Mouse (Mus musculus): ENCODE results near the gene Trafd1. TPM values are rescaled to one million over a fixed set of nuclear protein-coding genes. Genes with fewer than 3 reads are reported as not detected.

Gene Trafd1
- 131 and 141 TPM in 2 replicates for total RNA-seq (2014; rRNA removed)
- 123 and 124 TPM in 2 replicates for polyA plus RNA-seq (2015; fragmentation: Nextera tagmentation; extraction: Ambion mirVana)

DNA sequence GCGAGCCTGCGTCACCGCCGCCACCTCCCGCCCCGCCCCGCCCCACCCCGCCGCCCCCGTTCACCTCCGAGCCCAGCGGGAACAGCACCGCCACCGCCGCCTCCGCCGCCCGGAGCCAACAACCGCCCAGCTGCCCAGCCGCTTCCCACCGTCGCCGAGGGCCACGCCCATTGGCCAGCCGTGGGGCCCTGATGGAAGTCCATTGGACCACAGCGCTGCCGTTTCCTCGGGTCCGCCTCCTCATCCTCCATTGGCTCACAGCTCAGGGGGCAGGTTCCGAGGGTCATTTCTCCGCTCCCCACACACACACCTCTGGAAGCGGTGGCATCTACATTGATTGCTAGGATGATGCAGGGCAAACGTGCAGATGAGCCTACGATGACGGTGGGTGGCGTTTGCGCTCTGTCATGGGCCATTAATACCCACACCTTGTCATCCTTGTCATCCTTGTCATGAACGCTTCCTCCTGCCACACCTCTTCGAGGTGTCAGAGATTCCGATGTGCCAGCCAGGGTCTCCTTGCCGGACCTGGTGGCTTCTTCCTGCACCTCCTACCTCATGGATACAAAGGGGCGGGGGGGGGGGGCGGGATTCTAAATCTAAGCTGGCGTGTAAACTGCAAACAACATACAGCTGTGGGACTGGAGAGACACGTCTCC lies at the start of gene Trafd1:
Trafd1 (minus strand) TSS at position 172 of the 659 bp plus-strand sequence.
- WGBS, result under 1% methylated on average over 33 of the region's 45 CpGs

DNA sequence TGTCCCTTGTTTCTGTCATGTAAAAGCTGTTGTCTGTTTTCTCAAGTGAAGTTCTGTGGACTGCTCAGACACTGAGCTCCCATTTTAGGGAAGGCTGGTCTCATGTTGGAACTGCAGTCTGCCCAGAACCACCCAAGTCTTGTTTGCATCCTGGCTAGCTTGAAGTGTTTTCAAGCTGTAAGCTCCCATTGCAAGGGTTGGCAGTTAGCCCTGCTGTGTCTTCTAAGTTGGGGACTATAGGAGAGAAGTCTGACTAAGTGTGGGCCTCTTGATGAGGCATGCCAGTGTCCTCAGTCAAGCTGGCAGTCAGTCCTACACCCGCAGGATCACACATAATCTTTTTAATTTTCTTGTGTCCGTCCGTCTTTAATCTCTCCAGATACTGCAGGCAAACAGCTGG lies 43.5 kb upstream of the Trafd1 start:
- DNase-seq, result no peak
- Histone ChIP-seq H3K27me3 (ENCODE audit: insufficient read depth, low read length) (no peaks in the 10 kb centered on the region), H3K4me1 (ENCODE audit: insufficient read depth) (no peaks in the 10 kb centered on the region), H3K9ac (no peak overlapping the region), H3K36me3 (ENCODE audit: insufficient read depth) (peaks cover 95% of the 10 kb centered on the region), H3K9me3 (ENCODE audit: low read length) (no peaks in the 10 kb centered on the region), H3K4me2 (ENCODE audit: low read depth) (no peak overlapping the region), H3K27ac (ENCODE audit: low read depth, low read length) (no peak overlapping the region), H3K4me3 (ENCODE audit: low read depth, low read length) (no peak overlapping the region)
- ATAC-seq, result no peak
- WGBS, result 94% methylated on average over 3 of the region's 3 CpGs
- TF ChIP-seq CTCF (IDR thresholded peaks at IDR 0.05; ENCODE audit: low read depth), result no peak

More for the DNA sequence above, at the start of gene Trafd1:
- Histone ChIP-seq H3K27me3 (ENCODE audit: insufficient read depth, low read length) (no peaks in the 10 kb centered on the region), H3K9ac (peak within 1 kb of the TSS; percentile 89), H3K36me3 (ENCODE audit: insufficient read depth) (peaks cover 17% of the 10 kb centered on the region), H3K27ac (ENCODE audit: low read depth, low read length) (peak within 1 kb of the TSS; percentile 86), H3K9me3 (ENCODE audit: low read length) (no peaks in the 10 kb centered on the region), H3K4me1 (ENCODE audit: insufficient read depth) (no peaks in the 10 kb centered on the region), H3K4me3 (ENCODE audit: low read depth, low read length) (peak within 1 kb of the TSS; percentile 86), H3K4me2 (ENCODE audit: low read depth) (peak within 1 kb of the TSS; percentile 59)
- TF ChIP-seq CTCF (IDR thresholded peaks at IDR 0.05; ENCODE audit: low read depth), result no peak
- ATAC-seq, result peak; percentile 95
- peak; percentile 95 for DNase-seq

DNA sequence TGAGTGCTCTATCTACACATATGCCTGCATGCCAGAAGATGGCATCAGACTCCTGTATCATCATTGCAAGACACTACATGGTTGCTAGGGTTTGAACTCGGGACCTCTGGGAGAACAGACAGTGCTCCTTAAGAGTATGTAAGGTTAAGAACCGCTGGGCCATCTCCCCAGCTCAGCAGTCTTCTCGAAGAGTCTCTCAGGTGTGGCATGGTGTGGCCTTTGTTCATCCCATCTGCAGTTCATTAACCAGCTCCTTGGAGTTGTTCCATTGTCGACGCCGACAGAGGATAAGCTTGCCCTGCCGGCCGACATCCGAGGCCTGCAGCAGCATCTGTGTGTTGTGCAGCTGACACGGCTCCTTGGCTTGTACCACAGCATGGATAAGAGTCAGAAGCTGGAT lies 37.9 kb upstream of the Trafd1 start:
- Histone ChIP-seq H3K9ac (no peak overlapping the region), H3K9me3 (ENCODE audit: low read length) (no peaks in the 10 kb centered on the region), H3K4me3 (ENCODE audit: low read depth, low read length) (no peak overlapping the region), H3K27me3 (ENCODE audit: insufficient read depth, low read length) (no peaks in the 10 kb centered on the region), H3K4me2 (ENCODE audit: low read depth) (no peak overlapping the region), H3K36me3 (ENCODE audit: insufficient read depth) (peaks cover 95% of the 10 kb centered on the region), H3K27ac (ENCODE audit: low read depth, low read length) (no peak overlapping the region), H3K4me1 (ENCODE audit: insufficient read depth) (no peaks in the 10 kb centered on the region)
- TF ChIP-seq CTCF (IDR thresholded peaks at IDR 0.05; ENCODE audit: low read depth), result no peak
- DNase-seq, result no peak
- WGBS, result 91% methylated on average over 10 of the region's 10 CpGs
- no peak for ATAC-seq

DNA sequence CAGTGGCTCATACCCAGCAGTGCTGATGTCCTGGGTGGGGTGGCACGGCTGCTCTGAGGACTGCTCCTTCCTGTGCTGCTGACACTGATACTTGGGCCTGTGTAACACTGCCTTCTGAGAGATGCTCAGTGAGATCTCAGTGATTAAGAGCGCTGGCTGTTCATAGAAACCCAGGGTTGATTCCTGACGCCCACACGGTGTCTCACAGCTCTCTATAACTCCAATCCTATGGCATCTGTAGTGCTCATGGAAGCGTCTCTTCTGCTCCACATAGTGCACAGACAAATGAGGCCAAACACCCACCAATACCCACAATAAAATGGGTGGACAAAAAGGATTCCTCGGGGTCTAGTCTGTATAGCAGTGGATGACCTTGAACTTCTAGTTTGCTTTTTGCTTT lies 37.4 kb upstream of the Trafd1 start:
- no peak overlapping the region for H3K9ac ChIP-seq
- TF ChIP-seq CTCF (IDR thresholded peaks at IDR 0.05; ENCODE audit: low read depth), result no peak
- 92% methylated on average over 6 of the region's 6 CpGs for WGBS

DNA sequence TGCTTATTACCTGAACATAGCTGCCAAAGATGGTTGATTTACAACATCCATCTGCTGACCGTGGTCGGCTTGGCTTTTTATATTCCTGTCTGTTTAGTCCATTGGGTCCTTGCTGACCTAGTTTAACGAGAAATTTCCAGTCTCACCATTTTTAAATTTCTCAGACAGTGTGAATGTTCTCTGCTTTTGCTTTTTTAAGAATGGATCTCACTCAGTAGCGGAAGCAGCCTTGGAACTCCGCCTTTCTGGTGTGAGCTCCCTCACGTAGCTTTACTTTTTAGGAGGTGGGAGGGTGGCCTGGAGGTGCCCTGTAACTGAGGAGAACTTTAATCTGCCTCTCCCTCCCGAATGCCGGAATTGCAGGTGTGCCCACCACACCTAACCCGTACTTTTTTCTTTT lies 35.3 kb upstream of the Trafd1 start:
- Histone ChIP-seq H3K36me3 (ENCODE audit: insufficient read depth) (peaks cover 94% of the 10 kb centered on the region), H3K4me3 (ENCODE audit: low read depth, low read length) (no peak overlapping the region), H3K9ac (no peak overlapping the region), H3K4me2 (ENCODE audit: low read depth) (no peak overlapping the region), H3K9me3 (ENCODE audit: low read length) (no peaks in the 10 kb centered on the region), H3K4me1 (ENCODE audit: insufficient read depth) (no peaks in the 10 kb centered on the region), H3K27me3 (ENCODE audit: insufficient read depth, low read length) (no peaks in the 10 kb centered on the region), H3K27ac (ENCODE audit: low read depth, low read length) (no peak overlapping the region)
- DNase-seq, result no peak
- ATAC-seq, result no peak
- no peak for TF ChIP-seq CTCF (IDR thresholded peaks at IDR 0.05; ENCODE audit: low read depth)
- WGBS, result 92% methylated on average over 9 of the region's 9 CpGs

More for the DNA sequence above, 37.4 kb upstream of the Trafd1 start:
- no peaks in the 10 kb centered on the region for H3K27me3 ChIP-seq (ENCODE audit: insufficient read depth, low read length)
- no peak overlapping the region for H3K27ac ChIP-seq (ENCODE audit: low read depth, low read length)
- no peak for DNase-seq
- no peak overlapping the region for H3K4me2 ChIP-seq (ENCODE audit: low read depth)
- ATAC-seq, result no peak
- H3K4me3 ChIP-seq (ENCODE audit: low read depth, low read length), result no peak overlapping the region
- H3K4me1 ChIP-seq (ENCODE audit: insufficient read depth), result no peaks in the 10 kb centered on the region
- no peaks in the 10 kb centered on the region for H3K9me3 ChIP-seq (ENCODE audit: low read length)
- peaks cover 95% of the 10 kb centered on the region for H3K36me3 ChIP-seq (ENCODE audit: insufficient read depth)

DNA sequence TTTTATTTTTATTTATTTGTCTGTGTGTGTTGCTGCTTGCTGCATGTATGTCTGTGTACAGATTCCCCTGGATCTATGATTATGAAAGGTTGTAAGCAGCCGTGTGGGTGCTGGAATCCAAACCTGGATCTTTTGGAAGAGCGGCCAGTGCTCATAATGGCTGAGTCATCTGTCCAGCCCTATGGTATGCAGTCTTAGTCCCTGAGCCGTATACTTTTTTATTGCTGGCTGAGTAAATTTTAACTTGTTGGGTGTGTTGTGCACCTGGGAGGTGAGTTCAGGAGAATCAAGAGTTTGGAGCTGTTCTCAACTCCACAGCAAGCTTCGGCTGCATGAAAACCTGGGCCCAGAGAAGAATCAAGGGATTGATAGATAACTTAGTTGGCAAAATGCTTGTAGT lies 25.5 kb upstream of the Trafd1 start:
- no peak overlapping the region for H3K4me2 ChIP-seq (ENCODE audit: low read depth)
- no peak overlapping the region for H3K9ac ChIP-seq
- WGBS, result 95% methylated on average over 4 of the region's 4 CpGs
- no peak for ATAC-seq
- no peak overlapping the region for H3K27ac ChIP-seq (ENCODE audit: low read depth, low read length)
- H3K36me3 ChIP-seq (ENCODE audit: insufficient read depth), result peaks cover 65% of the 10 kb centered on the region
- H3K4me1 ChIP-seq (ENCODE audit: insufficient read depth), result no peaks in the 10 kb centered on the region
- no peak for DNase-seq
- H3K27me3 ChIP-seq (ENCODE audit: insufficient read depth, low read length), result no peaks in the 10 kb centered on the region
- no peaks in the 10 kb centered on the region for H3K9me3 ChIP-seq (ENCODE audit: low read length)
- H3K4me3 ChIP-seq (ENCODE audit: low read depth, low read length), result no peak overlapping the region
- TF ChIP-seq CTCF (IDR thresholded peaks at IDR 0.05; ENCODE audit: low read depth), result no peak

DNA sequence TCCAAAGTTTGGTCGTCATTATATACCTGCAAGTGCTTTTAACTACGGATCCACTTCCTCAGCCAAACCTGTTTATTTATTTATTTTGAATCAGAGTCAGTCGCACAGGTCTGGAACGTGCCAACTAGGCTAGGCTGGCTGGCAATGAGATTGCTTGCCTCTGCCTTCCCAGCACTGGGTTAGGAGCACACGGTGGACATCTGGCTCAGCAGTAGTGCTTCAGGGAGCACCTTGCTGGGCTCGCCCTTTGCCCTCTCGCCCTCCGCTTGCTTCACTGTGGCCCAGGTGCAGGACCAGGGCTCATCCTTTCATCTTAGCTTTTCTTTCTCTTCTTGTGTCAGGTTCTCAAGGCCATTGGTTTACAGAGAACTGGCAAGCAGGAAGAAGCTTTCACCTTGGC lies 22.4 kb upstream of the Trafd1 start:
- no peak overlapping the region for H3K27ac ChIP-seq (ENCODE audit: low read depth, low read length)
- TF ChIP-seq CTCF (IDR thresholded peaks at IDR 0.05; ENCODE audit: low read depth), result no peak

More for the DNA sequence above, 22.4 kb upstream of the Trafd1 start:
- no peak for ATAC-seq
- no peak for DNase-seq
- H3K4me3 ChIP-seq (ENCODE audit: low read depth, low read length), result no peak overlapping the region
- peaks cover 49% of the 10 kb centered on the region for H3K36me3 ChIP-seq (ENCODE audit: insufficient read depth)
- H3K4me2 ChIP-seq (ENCODE audit: low read depth), result no peak overlapping the region
- no peaks in the 10 kb centered on the region for H3K9me3 ChIP-seq (ENCODE audit: low read length)
- H3K4me1 ChIP-seq (ENCODE audit: insufficient read depth), result no peaks in the 10 kb centered on the region
- no peak overlapping the region for H3K9ac ChIP-seq
- 94% methylated on average over 8 of the region's 8 CpGs for WGBS
- no peaks in the 10 kb centered on the region for H3K27me3 ChIP-seq (ENCODE audit: insufficient read depth, low read length)

Data from forebrain, postnatal 0 days (tissue).